Mouse (Mus musculus): ENCODE measurements around the gene Fez1.
A peak's percentile ranks its signal among the peaks of the same experiment; 100 is the strongest.

Fez1 gene

DNA sequence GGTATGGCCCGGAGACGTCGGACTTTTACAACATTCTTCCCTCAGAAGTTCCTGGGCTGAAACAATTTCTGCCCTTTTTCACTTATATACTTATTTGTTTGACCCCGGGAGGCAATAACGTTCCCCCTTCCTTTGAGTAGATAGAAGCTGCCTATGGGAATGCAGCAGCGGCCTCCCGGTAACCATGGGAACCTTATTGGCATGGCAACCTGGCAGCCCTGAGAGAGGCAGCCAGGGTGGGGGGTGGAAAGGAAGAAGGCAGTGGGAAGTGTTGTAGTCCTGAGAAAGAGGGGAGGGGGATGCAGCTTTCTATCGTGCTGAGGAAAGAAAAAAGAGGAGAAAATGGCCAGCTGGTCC, at the start of gene Fez1:
Gene Fez1 (plus strand): TSS at position 221 of the 357 bp plus-strand sequence.
- DNase-seq (ENCODE audit: low read depth, low spot score) = peak; percentile 96

DNA sequence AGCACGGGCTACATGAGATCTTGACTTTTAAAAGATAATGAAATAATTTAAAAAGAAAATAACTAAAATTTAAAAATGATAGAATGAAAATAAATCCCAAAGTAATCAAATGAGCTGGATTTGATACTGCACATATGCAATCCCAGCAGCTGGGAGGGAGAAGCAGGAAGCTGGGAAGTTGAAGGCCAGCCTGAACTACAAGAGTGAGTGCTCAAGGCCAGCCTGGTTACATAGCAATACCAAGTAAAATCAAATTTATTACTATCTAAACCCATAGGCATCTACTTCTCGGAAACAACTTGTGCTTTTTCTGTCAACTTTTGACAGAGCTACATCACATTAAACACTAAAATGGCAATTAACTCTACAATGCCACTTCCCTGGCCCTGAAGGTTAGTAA, 37.7 kb upstream of the Fez1 start:
- no peak for DNase-seq (ENCODE audit: low read depth, low spot score)

DNA sequence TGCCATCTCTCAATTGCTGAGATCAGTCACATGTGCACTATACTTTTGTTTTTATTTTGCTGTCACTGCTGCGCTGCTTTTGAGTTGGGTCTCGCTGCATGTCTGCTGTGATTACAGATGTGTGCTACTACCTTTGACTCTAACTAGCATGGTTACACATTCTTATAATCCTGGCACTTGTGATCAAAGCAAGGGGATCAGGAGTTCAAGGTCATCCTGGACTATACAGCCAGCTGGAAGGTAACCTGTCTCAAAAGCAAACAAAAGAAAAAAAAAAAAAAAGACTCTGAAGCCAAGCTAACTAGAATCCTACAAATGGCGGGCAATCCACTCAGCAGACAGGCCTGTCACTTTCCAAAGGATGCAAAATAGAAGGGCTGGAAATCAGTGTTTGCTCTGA, 29.5 kb upstream of the Fez1 start:
- DNase-seq (ENCODE audit: low read depth, low spot score) = no peak

DNA sequence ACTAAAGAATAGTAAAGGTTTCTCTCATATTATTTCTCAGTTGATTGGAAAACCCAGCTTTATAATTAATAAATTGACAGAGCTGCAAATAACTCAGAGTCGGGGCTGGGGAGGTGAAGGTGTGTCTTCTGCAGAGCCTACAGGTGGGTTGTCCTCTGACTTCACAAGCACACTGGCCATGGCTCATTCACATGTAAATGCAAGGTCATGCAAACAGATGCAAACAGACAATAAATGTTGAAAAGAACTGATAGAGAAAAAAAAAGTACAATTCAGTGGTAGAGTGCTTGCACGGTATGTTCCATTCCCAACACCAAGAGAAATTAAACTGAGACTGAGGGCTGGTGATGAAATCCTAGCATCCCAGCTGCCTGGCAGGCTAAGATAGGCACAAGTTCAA, 27.2 kb upstream of the Fez1 start:
- DNase-seq (ENCODE audit: low read depth, low spot score) = no peak

DNA sequence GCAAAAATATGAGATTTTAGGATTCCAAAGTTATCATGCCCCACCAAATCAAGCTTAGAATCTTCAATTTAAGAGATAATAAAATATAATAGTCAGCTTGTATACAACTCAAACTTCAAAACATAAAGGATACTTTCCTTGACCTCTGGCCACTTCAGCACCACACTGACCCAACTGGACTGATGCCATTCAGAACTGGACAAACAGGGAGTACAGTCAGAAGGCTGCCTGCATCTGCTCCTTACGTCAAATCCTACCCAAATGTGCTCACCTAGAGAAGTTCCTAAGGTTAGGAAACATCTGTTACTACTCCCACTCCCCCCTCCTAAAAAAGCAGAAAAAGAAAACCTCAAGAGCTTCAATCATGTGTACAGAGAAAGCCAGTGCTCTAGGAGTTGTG, 26.1 kb upstream of the Fez1 start:
- no peak for DNase-seq (ENCODE audit: low read depth, low spot score)

DNA sequence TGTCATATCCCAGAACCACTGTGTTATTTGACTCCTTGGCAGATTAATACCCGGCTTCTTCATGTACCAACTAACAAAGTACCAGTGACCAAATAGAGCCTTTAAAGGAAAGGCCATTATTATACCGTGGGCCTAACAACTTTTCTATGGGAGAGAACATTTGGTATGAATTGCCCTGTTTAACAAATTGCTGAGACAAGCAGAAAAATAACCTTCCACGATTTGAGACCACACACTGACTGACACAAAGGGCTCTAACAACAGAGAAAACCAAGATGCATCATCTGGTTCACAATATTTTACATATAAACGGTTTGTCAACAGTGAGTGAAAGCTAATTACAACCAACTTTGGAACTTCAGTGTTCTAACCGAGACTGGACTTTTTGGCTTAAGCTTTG, 25.4 kb upstream of the Fez1 start:
- no peak for DNase-seq (ENCODE audit: low read depth, low spot score)

DNA sequence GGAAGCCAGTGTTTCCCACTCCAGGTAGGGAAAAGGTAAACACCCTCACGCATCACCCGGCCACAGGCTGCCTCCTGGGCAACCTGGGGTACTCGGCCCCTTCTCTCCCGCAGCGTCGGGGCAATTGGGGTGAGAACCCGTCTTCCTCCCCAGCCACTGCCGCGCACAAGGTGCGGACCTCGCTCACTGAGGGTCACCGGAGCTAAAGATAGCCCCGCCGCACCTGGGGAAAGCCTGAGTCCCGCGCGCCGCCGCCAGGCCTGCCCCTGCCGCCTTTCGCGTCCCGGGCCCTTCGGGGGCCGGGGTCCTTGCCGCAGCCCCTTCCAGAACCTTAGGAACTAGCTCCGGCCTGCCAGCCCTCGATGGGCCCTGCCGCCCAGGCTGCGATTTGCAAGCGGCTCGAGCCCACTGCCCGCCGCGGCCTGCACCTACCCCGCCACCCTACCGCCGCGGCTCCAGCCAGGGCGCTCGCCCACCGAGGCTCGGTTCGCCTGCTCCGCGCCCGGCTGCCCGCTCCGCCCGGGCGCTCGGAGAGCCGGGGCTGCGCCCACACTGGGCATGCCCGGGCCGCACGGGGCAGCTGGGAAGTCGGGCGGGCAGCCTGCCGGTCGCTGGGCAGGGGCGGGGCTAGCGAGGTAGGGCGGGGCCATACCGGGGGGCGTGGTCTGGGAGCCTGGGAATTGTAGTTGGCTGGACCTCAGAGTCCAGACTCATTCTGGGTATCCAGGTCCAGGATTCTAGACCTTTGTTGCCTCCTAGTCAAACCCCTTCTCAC, 24.7 kb upstream of the Fez1 start, which contains the start of gene Ei24:
Gene Ei24 (minus strand): TSS at position 613 of the 775 bp plus-strand sequence.
- DNase-seq (ENCODE audit: low read depth, low spot score) = peak; percentile 52

DNA sequence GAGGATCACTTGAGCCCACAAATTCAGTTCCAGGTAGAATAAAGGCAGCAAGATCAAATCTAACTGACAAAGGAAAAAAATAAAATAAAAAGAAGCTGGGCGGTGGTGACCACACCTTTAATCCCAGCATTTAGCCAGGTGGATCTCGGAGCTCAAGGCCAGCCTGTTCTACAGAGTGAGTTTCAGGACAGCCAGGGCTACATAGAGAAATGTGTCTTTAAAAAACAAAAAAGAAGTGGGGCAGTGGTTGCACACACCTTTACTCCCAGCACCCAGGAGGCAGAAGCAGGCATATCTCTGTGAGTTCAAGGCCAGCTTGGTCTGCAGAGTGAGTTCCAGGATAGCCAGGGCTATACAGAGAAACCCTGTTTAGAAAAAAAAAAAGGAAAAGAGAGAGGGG, 19.7 kb upstream of the Fez1 start:
- DNase-seq (ENCODE audit: low read depth, low spot score) = no peak

DNA sequence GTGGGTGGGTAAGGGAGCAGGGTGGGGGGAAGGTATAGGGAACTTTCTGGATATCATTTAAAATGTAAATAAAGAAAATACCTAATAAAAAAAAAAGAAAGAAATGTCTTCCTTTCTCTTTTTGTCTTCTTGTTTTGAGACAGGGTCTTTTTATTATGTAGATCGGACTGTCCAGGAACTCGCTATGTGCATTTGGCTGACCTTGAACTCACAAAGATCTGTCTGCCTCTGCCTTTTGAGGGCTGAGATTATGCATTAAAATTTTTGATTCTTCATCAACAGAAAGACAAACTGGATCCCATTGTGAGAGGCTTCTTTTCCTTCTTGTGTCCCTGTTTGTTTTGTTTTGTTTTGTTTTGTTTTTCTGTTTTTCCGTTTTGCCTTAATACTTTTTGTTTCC, 18.7 kb upstream of the Fez1 start:
- DNase-seq (ENCODE audit: low read depth, low spot score) = no peak

DNA sequence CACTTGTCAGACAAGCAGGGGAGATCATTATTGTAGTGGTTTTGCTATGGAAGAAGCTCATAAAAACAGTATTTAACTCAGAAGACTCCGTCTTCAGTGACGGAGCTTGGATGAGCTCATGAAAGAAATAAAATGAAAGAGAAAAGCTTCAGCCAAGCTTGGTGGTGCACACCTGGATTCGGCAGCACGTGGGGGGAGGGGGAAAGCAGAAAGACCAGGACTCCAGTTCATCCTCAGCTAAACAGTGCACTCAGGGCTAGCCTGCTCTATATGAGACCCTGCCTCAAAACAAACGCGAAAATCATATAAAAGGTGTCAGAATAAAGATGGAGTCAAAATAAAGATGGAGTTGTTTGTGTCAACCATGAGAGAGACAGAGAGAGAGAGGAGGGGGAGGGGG, 18.3 kb upstream of the Fez1 start:
- DNase-seq (ENCODE audit: low read depth, low spot score) = no peak

DNA sequence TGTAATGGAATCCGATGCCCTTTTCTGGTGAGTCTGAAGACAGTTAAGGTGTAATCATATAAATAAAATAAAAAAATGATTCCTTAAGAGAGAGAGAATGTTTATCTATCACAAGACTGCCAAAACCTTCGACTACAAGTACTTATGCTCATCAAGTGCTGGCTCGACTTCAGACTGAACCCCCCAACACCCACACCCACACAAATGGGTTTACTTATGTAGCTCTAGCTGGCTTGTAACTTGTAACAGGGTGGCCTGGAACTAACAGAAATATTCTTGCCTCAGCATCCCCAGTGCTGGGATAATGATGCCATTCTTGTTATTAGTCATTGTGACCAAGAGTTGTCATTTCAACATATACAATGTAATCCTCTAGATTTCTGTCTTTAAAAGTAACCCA, 17.7 kb upstream of the Fez1 start:
- DNase-seq (ENCODE audit: low read depth, low spot score) = no peak

DNA sequence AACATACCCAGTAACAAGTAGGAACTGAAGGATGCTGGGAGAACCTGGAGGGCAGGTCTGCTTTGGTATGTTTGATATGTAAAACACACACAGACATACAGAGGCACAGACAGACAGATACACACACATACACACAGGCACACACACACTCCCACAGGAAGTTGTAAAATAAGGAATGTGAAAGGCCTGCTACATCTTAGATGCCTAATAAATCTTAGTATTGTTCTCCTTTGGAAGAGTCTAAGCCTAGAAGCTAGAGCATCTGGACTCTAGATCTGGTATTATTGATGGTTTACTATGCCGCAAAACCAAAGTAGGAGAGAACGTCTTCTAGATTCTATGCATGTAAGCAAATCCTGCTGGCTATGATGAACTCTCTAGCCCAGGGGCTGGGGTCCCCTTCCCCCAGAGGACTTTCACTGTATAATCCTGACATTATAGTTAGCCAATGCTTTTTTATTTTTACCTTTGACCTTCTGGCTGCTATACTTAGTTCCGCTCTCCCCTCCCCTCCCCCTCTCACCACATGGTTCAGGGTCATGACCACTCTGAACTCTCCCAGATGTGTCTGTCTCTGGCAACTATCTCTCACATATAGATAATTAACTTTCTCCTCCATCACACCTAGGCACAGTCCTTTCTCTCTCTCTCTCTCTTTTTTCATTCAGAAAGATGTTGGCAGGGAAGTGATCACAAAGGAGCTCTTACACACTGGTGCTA, 16.2 kb upstream of the Fez1 start:
- DNase-seq (ENCODE audit: low read depth, low spot score) = no peak

DNA sequence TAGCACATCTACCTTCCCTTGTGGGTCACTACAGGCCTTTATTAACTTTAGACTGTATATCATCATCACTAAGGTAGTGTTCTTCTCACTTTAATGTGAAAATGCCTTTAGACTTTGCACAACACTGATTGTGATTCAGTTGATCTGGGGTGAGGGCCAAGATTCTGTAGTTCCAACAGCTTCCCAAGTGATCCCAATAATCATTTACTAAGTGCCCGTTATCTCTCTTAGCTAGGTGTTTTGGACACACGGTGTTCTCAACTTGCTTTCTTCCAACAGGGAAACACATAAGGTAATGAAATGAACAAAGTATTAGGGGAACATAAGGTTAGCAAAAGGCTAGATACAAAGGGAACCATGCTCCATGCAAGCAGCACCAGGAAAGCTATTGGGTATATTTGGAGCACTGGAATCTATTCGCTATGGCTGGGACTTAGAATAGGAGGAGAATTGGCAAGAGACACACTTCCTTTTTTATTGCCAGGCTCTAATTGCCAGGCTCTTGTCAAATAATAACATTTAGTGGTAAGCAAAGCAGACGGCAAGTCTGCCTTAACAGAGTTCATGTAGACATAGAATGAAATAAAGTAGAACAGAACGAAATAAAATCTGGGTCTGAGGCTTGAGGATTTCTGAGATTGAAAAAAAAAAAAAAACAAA, 13.4 kb upstream of the Fez1 start:
- no peak for DNase-seq (ENCODE audit: low read depth, low spot score)

DNA sequence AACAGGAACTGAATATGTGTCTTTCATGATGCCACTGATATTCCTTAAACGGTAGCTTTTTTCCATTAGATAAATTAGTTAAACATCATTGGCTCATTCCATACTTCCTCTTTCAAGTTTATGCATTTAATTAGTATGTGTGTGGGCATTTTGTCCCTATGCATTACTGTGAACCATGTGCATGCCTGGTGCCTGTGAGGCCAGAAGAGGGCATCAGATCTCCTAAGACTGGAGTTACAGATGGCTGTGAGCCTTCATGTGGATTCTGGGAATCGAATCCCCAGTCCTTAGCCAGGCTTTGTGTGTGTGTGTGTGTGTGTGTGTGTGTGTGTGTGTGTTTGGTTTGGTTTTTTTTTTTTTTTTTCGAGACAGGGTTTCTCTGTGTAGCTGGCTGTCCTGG, 7.2 kb upstream of the Fez1 start:
- no peak for DNase-seq (ENCODE audit: low read depth, low spot score)

DNA sequence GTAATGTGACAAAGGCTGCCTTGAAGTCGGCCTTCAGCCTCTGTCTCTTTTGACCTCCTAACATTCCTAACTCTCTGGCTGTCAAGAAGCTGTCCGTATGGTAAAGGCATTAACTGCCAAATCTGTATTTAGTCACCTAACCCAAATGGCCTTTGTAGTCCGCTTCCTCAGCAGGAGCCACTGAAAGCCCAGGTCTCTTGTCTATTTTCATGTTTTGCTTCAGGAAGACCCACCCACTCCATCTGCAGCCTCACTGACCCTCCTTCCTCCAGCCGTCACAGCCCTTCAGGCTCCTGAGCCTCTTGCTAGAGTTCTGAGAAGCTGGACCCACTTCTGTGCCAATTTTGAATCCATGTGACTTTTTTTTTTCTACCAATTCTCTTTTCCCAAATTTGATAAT, 2.8 kb upstream of the Fez1 start:
- no peak for DNase-seq (ENCODE audit: low read depth, low spot score)

DNA sequence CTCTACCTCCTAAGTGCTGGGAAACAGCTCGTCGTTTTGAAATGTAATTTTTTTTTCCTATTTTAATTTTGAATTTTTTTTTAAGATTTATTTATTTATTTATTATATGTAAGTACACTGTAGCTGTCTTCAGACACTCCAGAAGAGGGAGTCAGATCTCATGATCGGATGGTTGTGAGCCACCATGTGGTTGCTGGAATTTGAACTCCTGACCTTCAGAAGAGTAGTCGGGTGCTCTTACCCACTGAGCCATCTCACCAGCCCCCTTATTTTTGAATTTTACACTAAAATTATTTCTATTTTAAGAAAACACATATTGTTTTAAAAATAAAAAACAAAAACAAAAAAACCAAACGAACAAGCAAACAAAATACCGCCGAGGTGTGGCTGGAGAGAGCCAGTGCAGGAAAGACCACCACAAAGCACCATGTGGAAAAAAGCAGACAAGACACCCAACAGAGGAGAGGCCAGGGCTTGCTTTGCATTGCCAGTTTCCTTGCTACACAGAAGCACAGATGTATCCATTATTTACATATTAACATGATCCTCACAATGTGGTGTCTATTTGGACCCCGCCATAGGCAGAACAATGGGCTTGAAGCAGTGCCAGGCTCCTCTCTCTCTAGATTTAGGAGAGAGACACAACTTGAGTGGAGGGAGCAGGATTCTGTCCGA, 558 bp upstream of the Fez1 start:
- DNase-seq (ENCODE audit: low read depth, low spot score) = no peak

DNA sequence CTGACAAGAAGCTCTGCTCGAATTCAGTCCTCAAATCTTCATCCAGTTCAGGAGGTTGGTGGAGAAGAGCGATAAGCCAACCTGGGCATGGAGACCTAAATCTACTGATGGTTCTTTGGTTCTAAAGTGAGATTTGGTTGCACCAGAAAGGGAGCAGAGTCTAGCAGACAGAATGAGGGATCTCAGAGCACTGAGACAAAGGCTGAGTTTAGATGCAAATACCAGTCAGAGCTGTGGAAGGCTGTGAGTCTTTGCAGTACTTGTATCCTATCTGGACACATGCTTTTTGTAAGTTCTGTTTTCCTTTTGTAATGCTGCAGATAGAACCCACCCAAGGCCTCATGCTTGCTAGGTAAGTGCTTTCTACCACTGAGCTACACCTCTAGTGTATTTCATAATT, 360 bp downstream of the Fez1 start:
- DNase-seq (ENCODE audit: low read depth, low spot score) = no peak

DNA sequence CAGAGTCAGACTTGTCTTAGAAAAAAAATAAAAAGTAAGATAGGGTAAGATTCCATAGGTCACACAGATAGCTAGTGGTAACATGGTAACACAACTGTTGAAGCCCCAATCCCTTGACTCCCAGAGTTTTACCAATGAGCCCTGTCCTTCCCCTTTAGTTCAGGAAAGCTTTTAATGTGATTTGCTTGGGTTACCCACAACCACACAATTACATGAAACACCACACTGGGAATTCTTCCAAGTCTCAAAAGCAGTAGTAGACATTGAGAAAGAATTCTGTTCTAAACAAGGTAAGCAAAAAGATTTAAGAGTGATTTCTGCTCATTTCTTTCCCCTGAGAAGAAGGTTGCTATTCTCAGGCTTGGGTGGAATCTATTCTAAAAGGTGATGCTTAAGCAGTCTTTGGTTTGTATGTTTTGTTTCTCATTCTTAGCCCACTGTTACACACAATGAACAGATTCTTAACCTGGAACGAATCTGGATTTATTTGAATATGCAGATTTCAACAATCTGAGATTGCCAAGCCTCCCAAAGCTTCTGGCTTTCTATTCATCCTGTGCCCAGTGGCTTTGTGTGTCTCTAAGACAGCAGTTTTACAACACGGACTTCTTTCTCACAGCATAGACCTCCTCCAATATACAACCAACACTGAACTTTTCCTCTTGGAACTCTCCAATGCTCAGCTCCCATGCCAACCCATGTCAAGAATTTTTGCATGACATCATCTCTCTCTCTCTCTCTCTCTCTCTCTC, 5.1 kb downstream of the Fez1 start:
- no peak for DNase-seq (ENCODE audit: low read depth, low spot score)

DNA sequence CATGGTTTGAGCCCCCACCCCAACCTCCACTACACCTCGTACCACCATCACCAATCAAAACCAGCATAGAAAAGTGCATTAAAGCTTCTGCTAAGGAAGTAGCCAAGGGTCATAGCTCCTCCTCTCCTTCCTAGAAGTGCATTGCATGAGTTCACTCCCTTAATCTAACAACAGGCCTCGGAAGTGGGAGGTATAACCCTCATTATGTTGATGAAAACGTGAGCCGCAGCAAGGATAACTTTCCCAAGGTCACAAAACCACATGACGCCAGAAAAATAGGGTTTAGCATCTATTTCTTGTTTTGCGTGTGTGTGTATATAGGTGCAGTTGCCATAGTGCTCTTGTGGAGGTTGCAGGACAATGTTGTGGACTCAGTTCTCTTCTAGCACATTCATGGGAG, 9.7 kb downstream of the Fez1 start:
- no peak for DNase-seq (ENCODE audit: low read depth, low spot score)

DNA sequence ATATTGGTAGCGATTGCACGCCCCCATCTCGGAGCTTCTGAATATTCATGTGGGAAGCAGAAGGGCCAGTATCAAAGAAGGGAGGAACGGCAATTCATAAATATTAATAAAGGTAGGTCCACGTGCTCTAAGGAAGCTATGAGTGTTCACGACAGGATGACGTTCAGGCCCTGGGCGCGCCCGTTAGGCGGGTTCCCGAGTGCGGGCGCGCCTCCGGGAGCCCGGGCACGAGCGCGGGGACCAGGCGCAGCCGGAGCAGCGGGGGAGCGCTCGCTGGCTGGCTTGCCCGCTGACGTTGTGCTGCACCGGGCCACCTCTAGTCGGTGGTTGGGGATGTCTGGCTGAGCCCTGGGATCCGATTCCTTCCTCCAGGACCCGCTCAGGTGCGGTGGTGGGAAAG, 10.9 kb downstream of the Fez1 start:
- DNase-seq (ENCODE audit: low read depth, low spot score) = peak; percentile 86

DNA sequence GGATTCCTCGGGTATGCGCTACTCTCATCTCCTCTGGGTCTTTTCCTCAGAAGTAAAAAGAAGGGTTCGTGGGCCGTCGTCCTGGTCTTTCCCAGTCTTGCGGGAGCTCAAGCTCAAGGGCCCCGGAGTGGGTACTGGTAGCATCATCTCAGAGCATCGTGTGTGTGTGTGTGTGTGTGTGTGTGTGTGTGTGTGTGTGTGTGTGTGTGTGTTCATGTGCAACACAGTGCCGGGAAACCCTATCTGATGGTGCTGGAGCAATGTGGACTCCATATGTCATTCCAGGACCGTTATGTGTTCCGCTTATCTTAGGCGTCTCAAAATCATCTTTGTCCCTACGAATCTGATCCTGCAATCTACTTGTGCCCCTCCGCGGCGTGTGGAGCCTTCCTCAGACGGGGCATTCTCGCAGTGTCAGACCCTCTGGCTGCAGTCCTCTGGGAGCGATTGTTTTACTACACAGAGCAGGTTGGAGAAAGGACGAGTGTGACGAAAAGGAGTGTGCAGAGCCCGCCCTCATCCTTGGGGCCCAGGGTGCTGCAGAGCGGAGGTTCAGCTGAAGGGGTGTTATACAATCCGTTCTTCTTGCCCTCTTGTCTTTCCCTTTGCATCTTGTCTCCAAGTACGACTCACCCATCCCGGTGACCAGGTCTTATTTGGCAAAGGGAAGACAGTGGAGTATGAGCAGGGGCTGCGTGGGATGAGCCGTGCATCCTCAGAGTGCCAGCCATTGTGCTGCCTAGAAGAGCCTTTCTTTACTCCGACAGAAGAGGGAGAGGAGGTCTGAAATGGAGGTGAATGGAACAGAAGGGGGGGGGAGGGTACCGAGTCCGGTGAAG, 11.6 kb downstream of the Fez1 start:
- DNase-seq (ENCODE audit: low read depth, low spot score) = no peak

Measured in brain, embryonic 18.5 days (tissue).